Mouse (Mus musculus) layer of hippocampus, adult 18-20 months (tissue): Measurements from ENCODE around the gene Zcchc17. TPM values are rescaled to one million over a fixed set of nuclear protein-coding genes. Genes with fewer than 3 reads are reported as not detected.

Source experiments
- DNase-seq, 2 experiments: peaks; one replicate each; pipeline ENCODE4 v3.0.0; 2022; ENCODE audit warnings: low spot score in 2 of 2
- long read RNA-seq: library from polyadenylated mRNA; stranded (forward); transcript quantifications from one replicate; pipeline ENCODE4 v2.0.0, GENCODE M21; 2021
- total RNA-seq, 2 experiments: library from RNA; stranded (reverse); gene quantifications; 2 replicates each; pipeline ENCODE4 v1.2.3; 2021

The Zcchc17 gene
- 10 to 100 TPM; 66.7 to 72.6 TPM for total RNA-seq
- long read RNA-seq, transcript Zcchc17-202 (8 exons, 2,113 nt): major isoform, 55 of 138 reads
- long read RNA-seq, partial matches to known transcripts: 3 of 138 reads
- long read RNA-seq, other reads (novel, unspliced or antisense): 80 of 138 reads

- peak; percentile 98 to 100 for DNase-seq
These were observed at the start of gene Zcchc17, which contains the start of gene Snrnp40 for GRCm38 (mm10) chr4:130359486-130360237. Gene Zcchc17 (minus strand): TSS chr4:130359943. Gene Snrnp40 (plus strand): TSS chr4:130360132.

GRCm38 (mm10) chr4:130391265-130391664 is 31.5 kb upstream of the Zcchc17 start:
- no peak for DNase-seq

GRCm38 (mm10) chr4:130389927-130390326 is 30.2 kb upstream of the Zcchc17 start:
- DNase-seq: no peak

GRCm38 (mm10) chr4:130389496-130389895 is 29.8 kb upstream of the Zcchc17 start:
- peak; percentile 22 to 45 for DNase-seq

GRCm38 (mm10) chr4:130387256-130387655 is 27.5 kb upstream of the Zcchc17 start:
- no peak for DNase-seq

GRCm38 (mm10) chr4:130380418-130380817 is 20.7 kb upstream of the Zcchc17 start:
- no peak for DNase-seq

- DNase-seq: no peak
These were observed 19.4 kb upstream of the Zcchc17 start for GRCm38 (mm10) chr4:130379181-130379580.

GRCm38 (mm10) chr4:130377500-130377899 is 17.8 kb upstream of the Zcchc17 start:
- peak; percentile 11 to 53 for DNase-seq

- DNase-seq: no peak
These were observed 16.9 kb upstream of the Zcchc17 start for GRCm38 (mm10) chr4:130376675-130377074.

GRCm38 (mm10) chr4:130360238-130360590 is 471 bp upstream of the Zcchc17 start:
- DNase-seq: no peak

- DNase-seq: no peak
These were observed 1.8 kb downstream of the Zcchc17 start for GRCm38 (mm10) chr4:130357946-130358345.

GRCm38 (mm10) chr4:130352588-130352987 is 7.2 kb downstream of the Zcchc17 start:
- DNase-seq: no peak

GRCm38 (mm10) chr4:130350690-130351422 is 8.9 kb downstream of the Zcchc17 start:
- DNase-seq: no peak

GRCm38 (mm10) chr4:130349666-130350065 is 10.1 kb downstream of the Zcchc17 start:
- DNase-seq: no peak

- DNase-seq: peak; percentile 35 to 64
These were observed 18.1 kb downstream of the Zcchc17 start for GRCm38 (mm10) chr4:130341691-130342090.

- DNase-seq: no peak
These were observed 23.9 kb downstream of the Zcchc17 start for GRCm38 (mm10) chr4:130335867-130336266.

GRCm38 (mm10) chr4:130327366-130327765 is 32.4 kb downstream of the Zcchc17 start:
- no peak for DNase-seq

GRCm38 (mm10) chr4:130325446-130325845 is 34.3 kb downstream of the Zcchc17 start:
- DNase-seq: no peak

- DNase-seq: no peak
These were observed 36.1 kb downstream of the Zcchc17 start for GRCm38 (mm10) chr4:130323607-130324006.

- no peak for DNase-seq
These were observed 36.6 kb downstream of the Zcchc17 start for GRCm38 (mm10) chr4:130323165-130323564.

- no peak for DNase-seq
These were observed 37.2 kb downstream of the Zcchc17 start for GRCm38 (mm10) chr4:130322567-130322966.

GRCm38 (mm10) chr4:130321640-130322039 is 38.1 kb downstream of the Zcchc17 start:
- no peak for DNase-seq
